In genomic region chr5:124539905-124540304, GRCm38 (mm10) we compare ENCODE assay signal across 8 mouse cellular contexts. TPM values are rescaled to one million over a fixed set of nuclear protein-coding genes. Genes with fewer than 3 reads are reported as not detected.
DNase-seq lines count a peak whose midpoint lies in the region; ATAC-seq and TF ChIP-seq lines count a peak whose summit lies in the region.

No protein-coding gene starts in this region.

- no peak for TF ChIP-seq EP300 in ES-Bruce4 (IDR thresholded peaks at IDR 0.05; ENCODE audit: insufficient read depth, low read depth, low read length)
- no peak for TF ChIP-seq EP300 in liver, postnatal 0 days (IDR thresholded peaks at IDR 0.05; ENCODE audit: low read depth)

- H3K4me2 ChIP-seq in heart, embryonic 11.5 days, result peak overlapping the region; percentile 56
- H3K4me2 ChIP-seq in liver, postnatal 0 days (ENCODE audit: low read depth, low read length), result peak overlapping the region; percentile 77

- intact Hi-C loops in heart, postnatal 10 days (cut with DNase I), result loop anchor here (2.0 to 5.0 kb wide), 2 partner anchors 101 to 183 kb away; partner anchors contain the start of gene Kmt5a

- TF ChIP-seq POLR2A in ES-Bruce4 (IDR thresholded peaks at IDR 0.05; ENCODE audit: insufficient read depth, low read length), result no peak

- no peaks in the 10 kb centered on the region for H3K9me3 ChIP-seq in heart, embryonic 11.5 days (replicated peaks; ENCODE audit: control insufficient read depth, low read length)
- H3K9me3 ChIP-seq in ES-Bruce4 (replicated peaks; ENCODE audit: control insufficient read depth, insufficient read depth, low read length, poor library complexity, severe bottlenecking), result no peaks in the 10 kb centered on the region
- H3K9me3 ChIP-seq in hindbrain, embryonic 10.5 days, result no peaks in the 10 kb centered on the region
- H3K9me3 ChIP-seq in liver, postnatal 0 days (ENCODE audit: low read length), result no peaks in the 10 kb centered on the region

- DNase-seq in heart, postnatal 10 days, result no peak
- DNase-seq in hindbrain, embryonic 10.5 days (ENCODE audit: low spot score), result no peak
- no peak for DNase-seq in liver, postnatal 0 days
- no peak for DNase-seq in right cerebral cortex, adult 18-20 months
- no peak for DNase-seq in layer of hippocampus, postnatal 25 days (ENCODE audit: extremely low spot score in 1 of 2, low spot score in 1 of 2)

- ATAC-seq in heart, embryonic 11.5 days (replicated peaks; ENCODE audit: insufficient number of reproducible peaks, low FRiP score, low TSS enrichment), result no peak
- ATAC-seq in liver, postnatal 0 days, result no peak
- ATAC-seq in megakaryocyte-erythroid progenitor cell, adult 5-6 weeks (replicated peaks; ENCODE audit: low FRiP score, low TSS enrichment, poor library complexity, severe bottlenecking), result no peak

- H3K36me3 ChIP-seq in heart, embryonic 11.5 days (ENCODE audit: control insufficient read depth, insufficient read depth, low read length), result peaks cover 7% of the 10 kb centered on the region
- H3K36me3 ChIP-seq in ES-Bruce4 (ENCODE audit: control insufficient read depth, insufficient read depth, low read length, poor library complexity, severe bottlenecking), result peaks cover 25% of the 10 kb centered on the region
- peaks cover 28% of the 10 kb centered on the region for H3K36me3 ChIP-seq in hindbrain, embryonic 10.5 days
- H3K36me3 ChIP-seq in liver, postnatal 0 days (replicated peaks; ENCODE audit: insufficient read depth, low read length), result peaks cover 22% of the 10 kb centered on the region

- WGBS in heart, embryonic 11.5 days (ENCODE audit: insufficient replicate concordance), result 71% methylated on average over 4 of the region's 4 CpGs
- 72% methylated on average over 4 of the region's 4 CpGs for WGBS in hindbrain, embryonic 10.5 days
- 72% methylated on average over 4 of the region's 4 CpGs for WGBS in liver, postnatal 0 days (ENCODE audit: insufficient replicate concordance)

- H3K27me3 ChIP-seq in heart, embryonic 11.5 days (ENCODE audit: control insufficient read depth, insufficient read depth, low read length), result no peaks in the 10 kb centered on the region
- H3K27me3 ChIP-seq in ES-Bruce4 (ENCODE audit: control insufficient read depth, insufficient read depth, low read length, poor library complexity, severe bottlenecking), result no peaks in the 10 kb centered on the region
- no peaks in the 10 kb centered on the region for H3K27me3 ChIP-seq in hindbrain, embryonic 10.5 days (ENCODE audit: insufficient read depth, poor library complexity, severe bottlenecking)
- H3K27me3 ChIP-seq in liver, postnatal 0 days (ENCODE audit: insufficient read depth, low read length), result no peaks in the 10 kb centered on the region

- TF ChIP-seq CTCF in ES-Bruce4 (IDR thresholded peaks at IDR 0.05; ENCODE audit: low read depth, low read length), result no peak
- TF ChIP-seq CTCF in liver, postnatal 0 days (IDR thresholded peaks at IDR 0.05; ENCODE audit: low read depth), result no peak

- H3K9ac ChIP-seq in heart, embryonic 11.5 days (ENCODE audit: low read depth, low read length), result peak overlapping the region; percentile 69
- peak overlapping the region; percentile 53 for H3K9ac ChIP-seq in ES-Bruce4 (ENCODE audit: low read depth, poor library complexity, severe bottlenecking)
- peak overlapping the region; percentile 87; the same call in 1 of the 2 replicates for H3K9ac ChIP-seq in liver, postnatal 0 days (replicated peaks)

- peak overlapping the region; percentile 64; the same call in 1 of the 2 replicates for H3K27ac ChIP-seq in heart, embryonic 11.5 days (ENCODE audit: low read depth, low read length)
- H3K27ac ChIP-seq in ES-Bruce4 (ENCODE audit: insufficient read depth, low read length), result no peak overlapping the region
- H3K27ac ChIP-seq in hindbrain, embryonic 10.5 days, result peak overlapping the region; percentile 91
- H3K27ac ChIP-seq in liver, postnatal 0 days (ENCODE audit: low read depth), result peak overlapping the region; percentile 94; the same call in 1 of the 2 replicates

- peak overlapping the region; percentile 92 for H3K4me3 ChIP-seq in heart, embryonic 11.5 days (ENCODE audit: low read depth, low read length)
- H3K4me3 ChIP-seq in ES-Bruce4 (ENCODE audit: low read depth, low read length), result no peak overlapping the region
- H3K4me3 ChIP-seq in hindbrain, embryonic 10.5 days, result peak overlapping the region; percentile 95
- H3K4me3 ChIP-seq in liver, postnatal 0 days (ENCODE audit: low read depth, low read length), result peak overlapping the region; percentile 90

- peaks cover 7% of the 10 kb centered on the region for H3K4me1 ChIP-seq in heart, embryonic 11.5 days (ENCODE audit: control insufficient read depth, insufficient read depth, low read length)
- H3K4me1 ChIP-seq in ES-Bruce4 (ENCODE audit: control insufficient read depth, insufficient read depth, low read length), result peaks cover 4% of the 10 kb centered on the region
- H3K4me1 ChIP-seq in hindbrain, embryonic 10.5 days (replicated peaks), result peaks cover 22% of the 10 kb centered on the region
- H3K4me1 ChIP-seq in liver, postnatal 0 days (ENCODE audit: insufficient read depth), result peaks cover 15% of the 10 kb centered on the region

RNA-seq across cellular contexts. Expression of gene Tmed2, which starts 0.6 kb away (rescaled TPM):
- 490 and 526 TPM in 2 replicates for polyA plus RNA-seq in heart, embryonic 11.5 days (2014; fragmentation: Nextera tagmentation; extraction: Ambion mirVana)
- total RNA-seq in heart, postnatal 10 days (2021), result 100 to 1,000 TPM; 201 to 206 TPM
- 193 and 281 TPM in 2 replicates for polyA plus RNA-seq in ES-Bruce4 (2011; ENCODE audit: insufficient read depth, insufficient read length, low read depth, missing spikeins)
- polyA plus RNA-seq in hindbrain, embryonic 10.5 days (2016; fragmentation: Nextera tagmentation; extraction: Ambion mirVana), result 396 and 457 TPM in 2 replicates
- polyA plus RNA-seq in liver, postnatal 0 days (2015; fragmentation: Nextera tagmentation; extraction: Ambion mirVana), result 253 and 267 TPM in 2 replicates
- 100 to 1,000 TPM in 1 of 2 experiments, 10 to 100 TPM in 1; 90.0 to 104 TPM for total RNA-seq in layer of hippocampus, postnatal 25 days (2021)
- 300 and 349 TPM in 2 replicates for total RNA-seq in megakaryocyte-erythroid progenitor cell, adult 5-6 weeks (2014; fragmentation: Nextera tagmentation)
- 809 and 870 TPM in 2 replicates for total RNA-seq in megakaryocyte-erythroid progenitor cell, adult 5-6 weeks (2017)

RNA-seq across cellular contexts. Expression of gene Rilpl1, which starts 8.7 kb away (rescaled TPM):
- polyA plus RNA-seq in heart, embryonic 11.5 days (2014; fragmentation: Nextera tagmentation; extraction: Ambion mirVana), result 25.3 and 27.6 TPM in 2 replicates
- total RNA-seq in heart, postnatal 10 days (2021), result 100 to 1,000 TPM; 111 to 115 TPM
- polyA plus RNA-seq in ES-Bruce4 (2011; ENCODE audit: insufficient read depth, insufficient read length, low read depth, missing spikeins), result 16.6 and 18.0 TPM in 2 replicates
- polyA plus RNA-seq in hindbrain, embryonic 10.5 days (2016; fragmentation: Nextera tagmentation; extraction: Ambion mirVana), result 19.6 and 22.8 TPM in 2 replicates
- polyA plus RNA-seq in liver, postnatal 0 days (2015; fragmentation: Nextera tagmentation; extraction: Ambion mirVana), result 2.4 and 3.3 TPM in 2 replicates
- total RNA-seq in layer of hippocampus, postnatal 25 days (2021), result 10 to 100 TPM; 57.4 to 62.4 TPM
- 2.4 TPM in 1 of 2 replicates, not detected in the other for total RNA-seq in megakaryocyte-erythroid progenitor cell, adult 5-6 weeks (2014; fragmentation: Nextera tagmentation)
- total RNA-seq in megakaryocyte-erythroid progenitor cell, adult 5-6 weeks (2017), result 2.2 and 6.6 TPM in 2 replicates

RNA-seq across cellular contexts. Expression of gene Ddx55, which starts 12.8 kb away (rescaled TPM):
- polyA plus RNA-seq in heart, embryonic 11.5 days (2014; fragmentation: Nextera tagmentation; extraction: Ambion mirVana), result 7.5 and 8.4 TPM in 2 replicates
- total RNA-seq in heart, postnatal 10 days (2021), result 1 to 10 TPM; 6.2 to 7.0 TPM
- 13.2 and 13.7 TPM in 2 replicates for polyA plus RNA-seq in ES-Bruce4 (2011; ENCODE audit: insufficient read depth, insufficient read length, low read depth, missing spikeins)
- 19.2 and 19.6 TPM in 2 replicates for polyA plus RNA-seq in hindbrain, embryonic 10.5 days (2016; fragmentation: Nextera tagmentation; extraction: Ambion mirVana)
- 3.6 and 3.7 TPM in 2 replicates for polyA plus RNA-seq in liver, postnatal 0 days (2015; fragmentation: Nextera tagmentation; extraction: Ambion mirVana)
- total RNA-seq in layer of hippocampus, postnatal 25 days (2021), result 10 to 100 TPM; 23.7 to 31.3 TPM
- total RNA-seq in megakaryocyte-erythroid progenitor cell, adult 5-6 weeks (2014; fragmentation: Nextera tagmentation), result 27.4 and 28.9 TPM in 2 replicates
- total RNA-seq in megakaryocyte-erythroid progenitor cell, adult 5-6 weeks (2017), result 24.3 and 27.6 TPM in 2 replicates

RNA-seq across cellular contexts. Expression of gene Eif2b1, which starts 39.0 kb away (rescaled TPM):
- 70.0 and 72.9 TPM in 2 replicates for polyA plus RNA-seq in heart, embryonic 11.5 days (2014; fragmentation: Nextera tagmentation; extraction: Ambion mirVana)
- total RNA-seq in heart, postnatal 10 days (2021), result 10 to 100 TPM; 39.8 to 43.6 TPM
- 57.1 and 61.3 TPM in 2 replicates for polyA plus RNA-seq in ES-Bruce4 (2011; ENCODE audit: insufficient read depth, insufficient read length, low read depth, missing spikeins)
- polyA plus RNA-seq in hindbrain, embryonic 10.5 days (2016; fragmentation: Nextera tagmentation; extraction: Ambion mirVana), result 81.6 and 84.9 TPM in 2 replicates
- polyA plus RNA-seq in liver, postnatal 0 days (2015; fragmentation: Nextera tagmentation; extraction: Ambion mirVana), result 26.3 and 30.7 TPM in 2 replicates
- 10 to 100 TPM; 32.6 to 49.0 TPM for total RNA-seq in layer of hippocampus, postnatal 25 days (2021)
- 62.9 and 86.1 TPM in 2 replicates for total RNA-seq in megakaryocyte-erythroid progenitor cell, adult 5-6 weeks (2014; fragmentation: Nextera tagmentation)
- total RNA-seq in megakaryocyte-erythroid progenitor cell, adult 5-6 weeks (2017), result 56.2 and 57.5 TPM in 2 replicates

RNA-seq across cellular contexts. Expression of gene Gtf2h3, which starts 39.0 kb away (rescaled TPM):
- 36.8 and 39.7 TPM in 2 replicates for polyA plus RNA-seq in heart, embryonic 11.5 days (2014; fragmentation: Nextera tagmentation; extraction: Ambion mirVana)
- 10 to 100 TPM; 19.0 to 23.5 TPM for total RNA-seq in heart, postnatal 10 days (2021)
- 83.6 and 83.8 TPM in 2 replicates for polyA plus RNA-seq in ES-Bruce4 (2011; ENCODE audit: insufficient read depth, insufficient read length, low read depth, missing spikeins)
- 81.4 and 98.7 TPM in 2 replicates for polyA plus RNA-seq in hindbrain, embryonic 10.5 days (2016; fragmentation: Nextera tagmentation; extraction: Ambion mirVana)
- polyA plus RNA-seq in liver, postnatal 0 days (2015; fragmentation: Nextera tagmentation; extraction: Ambion mirVana), result 13.2 and 14.7 TPM in 2 replicates
- total RNA-seq in layer of hippocampus, postnatal 25 days (2021), result 10 to 100 TPM; 29.5 to 32.8 TPM
- total RNA-seq in megakaryocyte-erythroid progenitor cell, adult 5-6 weeks (2014; fragmentation: Nextera tagmentation), result 43.2 and 61.5 TPM in 2 replicates
- 71.7 and 80.0 TPM in 2 replicates for total RNA-seq in megakaryocyte-erythroid progenitor cell, adult 5-6 weeks (2017)
